Mouse (Mus musculus) hindbrain, embryonic 12.5 days (tissue): ENCODE measurements at regions not wholly inside any gene's neighbourhood (a gene's known extent, or its start where the extent isn't known, plus 50 kb on each side); places are given as distances from the start of the nearest gene placed in this dataset.

ENCODE experiments used
- ATAC-seq: fragments of 200-750 bp; cut with Nextera tagmentation; 2 replicates; pipeline ENCODE4 v1.8.0; 2017; ENCODE audit warnings: moderate TSS enrichment; ENCODE audit not compliant: low FRiP score
- H3K27ac ChIP-seq: fragments of 300-500 bp; sonication (generic); 2 replicates; pipeline ENCODE4 v1.5.1; 2016; ENCODE audit warnings: mild to moderate bottlenecking
- H3K27me3 ChIP-seq: fragments of 300-500 bp; sonication (generic); 2 replicates; pipeline ENCODE4 v1.6.1; 2016; ENCODE audit warnings: mild to moderate bottlenecking
- H3K36me3 ChIP-seq: fragments of 300-500 bp; sonication (generic); 2 replicates; pipeline ENCODE4 v1.6.1; 2016; ENCODE audit warnings: mild to moderate bottlenecking
- H3K4me1 ChIP-seq: fragments of 300-500 bp; sonication (generic); 2 replicates; pipeline ENCODE4 v1.6.1; 2016
- H3K4me2 ChIP-seq: fragments of 300-500 bp; sonication (generic); replicated peaks from 2 replicates; pipeline ENCODE4 v1.6.1; 2016; ENCODE audit warnings: mild to moderate bottlenecking
- H3K4me3 ChIP-seq: fragments of 300-500 bp; sonication (generic); 2 replicates; pipeline ENCODE4 v1.5.1; 2016; ENCODE audit warnings: mild to moderate bottlenecking
- H3K9ac ChIP-seq: fragments of 300-500 bp; sonication (generic); 2 replicates; pipeline ENCODE4 v1.6.1; 2016; ENCODE audit warnings: mild to moderate bottlenecking, moderate library complexity
- H3K9me3 ChIP-seq: fragments of 300-500 bp; sonication (generic); replicated peaks from 2 replicates; pipeline ENCODE4 v1.6.1; 2016; ENCODE audit warnings: mild to moderate bottlenecking
- WGBS: fragments of 180-500 bp; shearing (Covaris S2); methylation state at CpG from one replicate; pipeline ENCODE4 v1.1.7; 2016; 5-methylcytosine and 5-hydroxymethylcytosine counted together

DNA sequence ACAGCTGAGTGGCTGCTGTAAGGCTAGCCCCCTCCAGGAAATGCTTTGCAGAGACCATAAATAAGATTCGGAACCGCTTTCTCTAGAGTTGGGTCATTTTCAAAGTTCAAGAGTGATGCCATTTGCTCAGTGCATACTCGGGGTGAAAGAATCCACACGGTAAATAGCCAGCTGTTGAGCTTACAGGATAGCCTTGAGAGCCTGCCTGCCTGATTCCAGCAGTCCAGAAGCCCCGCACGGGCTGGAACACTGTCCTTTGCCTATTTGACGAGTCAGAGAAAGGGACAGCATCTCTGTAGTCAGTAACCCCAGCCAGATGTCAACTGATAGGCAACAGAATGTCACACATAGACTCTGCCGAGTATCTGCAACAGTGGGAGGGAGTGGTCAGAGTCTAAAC lies 140.7 kb downstream of the Zfp365 start:
- WGBS, result 85% methylated on average over 8 of the region's 8 CpGs
- H3K36me3 ChIP-seq, result no peaks in the 10 kb centered on the region

DNA sequence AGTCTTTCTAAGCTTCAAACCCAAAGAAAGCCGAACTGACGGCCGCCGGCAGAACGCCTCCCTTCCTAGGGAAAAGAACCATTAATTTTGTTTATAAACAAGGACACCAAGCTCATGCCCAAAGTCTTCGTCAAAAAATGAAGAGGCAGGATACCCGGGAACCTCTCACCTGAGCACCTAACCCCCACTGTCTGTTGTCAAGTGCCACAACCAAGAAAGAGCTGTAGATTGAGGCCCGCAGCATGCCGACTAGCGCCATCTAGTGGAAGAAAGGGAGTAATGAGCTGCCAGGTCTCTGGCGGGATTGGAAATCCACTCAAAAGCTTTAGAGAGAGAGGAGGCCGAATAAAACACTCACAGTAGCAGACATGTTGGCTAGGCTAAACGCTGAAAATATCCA lies 146.4 kb downstream of the Zfp365 start:
- ATAC-seq, result no peak
- WGBS, result 42% methylated on average over 13 of the region's 13 CpGs

More for the DNA sequence above, 140.7 kb downstream of the Zfp365 start:
- H3K9me3 ChIP-seq, result no peaks in the 10 kb centered on the region
- H3K9ac ChIP-seq, result no peak overlapping the region
- no peak overlapping the region for H3K4me3 ChIP-seq
- no peak for ATAC-seq
- no peaks in the 10 kb centered on the region for H3K4me1 ChIP-seq
- H3K4me2 ChIP-seq, result no peak overlapping the region
- no peak overlapping the region for H3K27ac ChIP-seq
- no peaks in the 10 kb centered on the region for H3K27me3 ChIP-seq

GRCm38 (mm10) chr10:67760424-67760823 lies 152.0 kb downstream of the Zfp365 start:
- 77% methylated on average over 3 of the region's 3 CpGs for WGBS

More for the DNA sequence above, 146.4 kb downstream of the Zfp365 start:
- Histone ChIP-seq H3K27me3 (no peaks in the 10 kb centered on the region), H3K27ac (no peak overlapping the region), H3K9me3 (no peaks in the 10 kb centered on the region), H3K4me2 (no peak overlapping the region), H3K36me3 (no peaks in the 10 kb centered on the region), H3K4me1 (no peaks in the 10 kb centered on the region), H3K9ac (no peak overlapping the region), H3K4me3 (no peak overlapping the region)

DNA sequence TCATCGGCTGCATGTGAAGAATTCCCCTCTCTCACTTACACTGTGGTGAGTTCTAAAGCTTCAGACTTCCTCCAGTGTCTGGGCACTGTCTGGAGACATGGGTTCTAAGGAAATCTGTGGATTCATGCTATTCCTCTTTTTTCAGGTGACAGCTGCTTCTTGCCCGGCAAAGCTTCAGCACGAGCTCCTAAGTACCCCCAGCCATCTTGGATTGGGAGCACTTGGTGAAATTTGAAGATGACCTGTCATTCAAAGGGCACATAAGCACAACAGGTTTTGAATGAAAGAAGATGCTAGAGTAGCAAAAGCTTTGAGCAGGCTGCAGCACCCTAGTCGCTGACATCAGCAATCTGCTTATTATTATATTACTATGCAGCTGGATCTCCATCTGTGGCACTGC lies 164.3 kb downstream of the Zfp365 start:
- no peaks in the 10 kb centered on the region for H3K27me3 ChIP-seq
- WGBS, result 80% methylated on average over 4 of the region's 4 CpGs
- no peak overlapping the region for H3K4me3 ChIP-seq
- no peak for ATAC-seq
- peaks cover 5% of the 10 kb centered on the region; the same call in 1 of the 2 replicates for H3K4me1 ChIP-seq
- H3K36me3 ChIP-seq, result no peaks in the 10 kb centered on the region
- no peaks in the 10 kb centered on the region for H3K9me3 ChIP-seq
- H3K9ac ChIP-seq, result no peak overlapping the region
- no peak overlapping the region for H3K4me2 ChIP-seq
- no peak overlapping the region for H3K27ac ChIP-seq

More at GRCm38 (mm10) chr10:67760424-67760823, 152.0 kb downstream of the Zfp365 start:
- ATAC-seq, result no peak
- H3K9ac ChIP-seq, result no peak overlapping the region
- H3K36me3 ChIP-seq, result no peaks in the 10 kb centered on the region
- no peaks in the 10 kb centered on the region for H3K4me1 ChIP-seq
- no peaks in the 10 kb centered on the region for H3K27me3 ChIP-seq
- H3K4me3 ChIP-seq, result no peak overlapping the region
- no peak overlapping the region for H3K27ac ChIP-seq
- H3K4me2 ChIP-seq, result no peak overlapping the region
- H3K9me3 ChIP-seq, result no peaks in the 10 kb centered on the region

- Histone ChIP-seq H3K4me3 (no peak overlapping the region), H3K4me1 (peaks cover 5% of the 10 kb centered on the region; the same call in 1 of the 2 replicates), H3K36me3 (no peaks in the 10 kb centered on the region), H3K27me3 (no peaks in the 10 kb centered on the region), H3K9me3 (no peaks in the 10 kb centered on the region), H3K27ac (no peak overlapping the region), H3K4me2 (no peak overlapping the region), H3K9ac (no peak overlapping the region)
- WGBS, result 69% methylated on average over 3 of the region's 3 CpGs
- no peak for ATAC-seq
These were observed 165.0 kb downstream of the Zfp365 start for GRCm38 (mm10) chr10:67747461-67747860.

GRCm38 (mm10) chr10:67746140-67746539 lies 166.3 kb downstream of the Zfp365 start:
- Histone ChIP-seq H3K4me3 (no peak overlapping the region), H3K36me3 (no peaks in the 10 kb centered on the region), H3K27ac (no peak overlapping the region), H3K9ac (no peak overlapping the region), H3K27me3 (no peaks in the 10 kb centered on the region), H3K4me1 (peaks cover 5% of the 10 kb centered on the region; the same call in 1 of the 2 replicates), H3K4me2 (no peak overlapping the region), H3K9me3 (no peaks in the 10 kb centered on the region)
- 91% methylated on average over 3 of the region's 3 CpGs for WGBS
- ATAC-seq, result no peak

DNA sequence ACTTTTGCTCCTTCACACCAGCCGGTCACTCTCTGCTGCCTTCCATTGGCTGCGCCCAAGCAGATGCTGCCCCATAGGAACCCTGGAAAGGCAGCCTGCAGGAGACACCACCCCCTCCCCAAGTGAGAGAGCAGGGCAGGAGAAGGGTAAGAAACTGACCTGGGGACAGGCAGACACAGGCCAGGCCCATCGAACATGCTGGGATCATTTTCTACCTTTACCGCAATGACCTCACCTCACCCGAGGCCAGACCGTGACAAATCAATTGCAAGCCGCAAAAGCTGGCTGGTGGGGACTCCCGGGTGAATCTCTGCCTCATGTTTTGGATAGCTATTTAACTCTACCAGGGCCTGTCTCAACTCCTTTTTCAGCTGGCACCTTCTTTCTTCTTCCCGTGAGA lies 168.9 kb downstream of the Zfp365 start:
- H3K4me2 ChIP-seq, result no peak overlapping the region
- H3K9me3 ChIP-seq, result no peaks in the 10 kb centered on the region
- no peak overlapping the region for H3K4me3 ChIP-seq
- WGBS, result 41% methylated on average over 9 of the region's 9 CpGs
- no peak overlapping the region for H3K27ac ChIP-seq
- H3K36me3 ChIP-seq, result no peaks in the 10 kb centered on the region
- peaks cover 5% of the 10 kb centered on the region; the same call in 1 of the 2 replicates for H3K4me1 ChIP-seq
- H3K9ac ChIP-seq, result no peak overlapping the region
- no peak for ATAC-seq
- no peaks in the 10 kb centered on the region for H3K27me3 ChIP-seq

DNA sequence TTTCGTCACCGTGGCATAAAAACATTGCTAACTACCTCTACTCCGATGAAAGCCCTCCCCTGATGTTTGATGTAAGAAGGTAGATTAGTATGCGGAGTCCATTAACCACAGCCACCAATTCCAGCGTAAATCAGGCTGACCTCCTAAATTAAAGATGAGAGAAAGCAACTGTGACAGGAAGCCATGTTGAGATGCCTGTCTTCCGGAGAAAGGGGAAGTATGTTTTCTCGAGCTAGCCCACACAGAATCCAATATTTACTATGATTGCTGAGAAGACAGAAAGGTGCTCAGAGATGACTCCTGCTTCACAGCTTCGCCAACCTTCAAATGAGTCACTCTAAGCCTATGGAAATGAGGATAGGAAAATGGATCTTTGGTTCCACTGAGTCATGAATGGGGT lies 169.6 kb downstream of the Zfp365 start:
- no peak overlapping the region for H3K4me2 ChIP-seq
- no peak overlapping the region for H3K4me3 ChIP-seq
- H3K36me3 ChIP-seq, result no peaks in the 10 kb centered on the region
- ATAC-seq, result no peak
- no peak overlapping the region for H3K9ac ChIP-seq
- H3K27me3 ChIP-seq, result no peaks in the 10 kb centered on the region
- no peaks in the 10 kb centered on the region for H3K9me3 ChIP-seq
- H3K27ac ChIP-seq, result no peak overlapping the region
- WGBS, result 67% methylated on average over 8 of the region's 8 CpGs
- H3K4me1 ChIP-seq, result peaks cover 5% of the 10 kb centered on the region; the same call in 1 of the 2 replicates

DNA sequence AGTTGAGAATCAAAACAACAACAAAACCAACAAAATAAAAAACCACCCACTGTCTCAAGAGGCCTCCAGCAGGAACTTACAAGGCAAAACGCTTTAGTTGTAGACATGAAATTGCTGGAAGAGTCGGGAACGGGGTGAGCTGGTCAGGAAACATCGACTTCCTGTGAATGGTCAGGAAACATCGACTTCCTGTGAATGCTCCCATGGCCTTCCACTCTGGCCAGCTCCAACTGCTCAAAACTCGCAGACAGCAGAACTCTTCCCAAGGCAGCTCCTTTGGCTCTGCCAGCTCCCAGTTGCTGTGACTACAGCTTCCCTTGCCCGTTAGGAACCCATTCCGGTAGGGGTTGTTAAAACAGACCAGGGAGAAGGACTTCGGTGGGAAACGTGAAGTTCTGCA lies 170.2 kb downstream of the Zfp365 start:
- H3K9me3 ChIP-seq, result no peaks in the 10 kb centered on the region
- WGBS, result 76% methylated on average over 10 of the region's 10 CpGs
- H3K4me2 ChIP-seq, result no peak overlapping the region
- no peak overlapping the region for H3K4me3 ChIP-seq
- ATAC-seq, result no peak
- peaks cover 5% of the 10 kb centered on the region; the same call in 1 of the 2 replicates for H3K4me1 ChIP-seq
- H3K36me3 ChIP-seq, result no peaks in the 10 kb centered on the region
- no peak overlapping the region for H3K27ac ChIP-seq
- H3K9ac ChIP-seq, result no peak overlapping the region
- no peaks in the 10 kb centered on the region for H3K27me3 ChIP-seq

GRCm38 (mm10) chr10:67739199-67739598 lies 173.3 kb downstream of the Zfp365 start:
- H3K4me2 ChIP-seq, result no peak overlapping the region
- no peaks in the 10 kb centered on the region for H3K36me3 ChIP-seq
- H3K27me3 ChIP-seq, result no peaks in the 10 kb centered on the region
- no peak overlapping the region for H3K27ac ChIP-seq
- peaks cover 5% of the 10 kb centered on the region; the same call in 1 of the 2 replicates for H3K4me1 ChIP-seq
- no peak overlapping the region for H3K4me3 ChIP-seq
- H3K9me3 ChIP-seq, result no peaks in the 10 kb centered on the region
- no peak overlapping the region for H3K9ac ChIP-seq
- ATAC-seq, result no peak
- WGBS, result 87% methylated on average over 1 of the region's 1 CpGs

- 90% methylated on average over 10 of the region's 10 CpGs for WGBS
- ATAC-seq, result no peak
- no peak overlapping the region for H3K4me3 ChIP-seq
- H3K27me3 ChIP-seq, result no peaks in the 10 kb centered on the region
- H3K27ac ChIP-seq, result no peak overlapping the region
- no peaks in the 10 kb centered on the region for H3K4me1 ChIP-seq
- no peak overlapping the region for H3K4me2 ChIP-seq
- H3K36me3 ChIP-seq, result no peaks in the 10 kb centered on the region
- H3K9ac ChIP-seq, result no peak overlapping the region
- no peaks in the 10 kb centered on the region for H3K9me3 ChIP-seq
These were observed 175.8 kb downstream of the Zfp365 start for GRCm38 (mm10) chr10:67736636-67737035.

GRCm38 (mm10) chr10:67731577-67731976 lies 180.9 kb downstream of the Zfp365 start:
- Histone ChIP-seq H3K27ac (no peak overlapping the region), H3K36me3 (no peaks in the 10 kb centered on the region), H3K4me2 (no peak overlapping the region), H3K9ac (no peak overlapping the region), H3K27me3 (no peaks in the 10 kb centered on the region), H3K9me3 (no peaks in the 10 kb centered on the region), H3K4me1 (no peaks in the 10 kb centered on the region), H3K4me3 (no peak overlapping the region)
- no peak for ATAC-seq
- WGBS, result 80% methylated on average over 9 of the region's 9 CpGs

DNA sequence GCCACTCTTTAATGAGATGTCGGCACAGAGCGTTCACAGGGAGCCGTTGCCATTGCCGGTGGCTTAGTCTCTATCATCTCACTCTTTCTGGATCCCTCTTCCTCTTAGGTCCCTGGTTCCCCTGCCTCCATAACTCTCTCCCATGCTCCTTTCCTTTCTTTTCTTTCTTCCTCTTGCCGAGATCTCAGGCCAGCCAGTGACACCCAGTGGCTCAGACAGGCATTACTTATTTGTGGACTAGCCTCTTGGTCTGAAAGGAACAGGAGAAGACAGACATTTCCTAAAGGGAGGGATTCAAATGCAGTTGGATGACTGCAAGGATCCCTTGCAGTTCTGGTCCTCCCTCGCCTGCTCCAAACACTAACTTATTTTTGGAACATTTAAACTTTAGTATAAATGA lies 180.5 kb upstream of the Ado start:
- peak; percentile 43; the same call in 1 of the 2 replicates for ATAC-seq
- WGBS, result 55% methylated on average over 6 of the region's 6 CpGs
- H3K36me3 ChIP-seq, result no peaks in the 10 kb centered on the region
- H3K9me3 ChIP-seq, result no peaks in the 10 kb centered on the region
- no peaks in the 10 kb centered on the region for H3K27me3 ChIP-seq
- no peak overlapping the region for H3K4me2 ChIP-seq
- no peaks in the 10 kb centered on the region for H3K4me1 ChIP-seq
- H3K9ac ChIP-seq, result no peak overlapping the region
- H3K27ac ChIP-seq, result no peak overlapping the region
- no peak overlapping the region for H3K4me3 ChIP-seq
